Mouse (Mus musculus) cerebellum, adult 11-12 months (tissue): Measurements from ENCODE around the gene Ssna1.

Experiments
- DNase-seq: peaks from one replicate; pipeline ENCODE4 v3.0.0; 2022

The Ssna1 gene

DNA sequence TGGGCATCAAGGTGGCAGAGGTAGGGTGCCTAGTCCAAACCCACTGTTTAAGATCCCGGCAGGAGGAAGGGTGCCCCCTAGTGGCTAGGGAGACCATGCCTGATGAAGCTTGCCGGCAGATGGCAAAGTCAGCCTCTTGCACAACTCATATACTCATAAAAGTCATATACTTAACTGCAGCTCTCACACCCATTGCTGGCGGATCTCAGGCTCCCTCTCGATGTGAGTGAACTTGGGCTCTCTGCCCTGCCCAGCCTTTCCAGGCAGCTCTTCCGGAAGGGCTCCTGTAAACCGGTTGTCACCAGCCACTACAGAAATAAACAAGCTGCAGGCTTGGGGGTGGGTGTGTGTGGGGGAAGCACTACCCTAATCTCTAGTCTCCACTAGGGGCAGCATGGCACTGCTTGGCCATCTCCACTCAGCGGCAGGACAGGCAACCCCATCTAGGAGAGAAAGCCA is 43.8 kb downstream of the Ssna1 start:
- peak; percentile 91 for DNase-seq

- peak; percentile 29 for DNase-seq
Measured at GRCm38 (mm10) chr2:25227406-25227805, 44.8 kb downstream of the Ssna1 start.

- peak; percentile 70 for DNase-seq
Measured at GRCm38 (mm10) chr2:25226864-25227263, 45.4 kb downstream of the Ssna1 start.

DNA sequence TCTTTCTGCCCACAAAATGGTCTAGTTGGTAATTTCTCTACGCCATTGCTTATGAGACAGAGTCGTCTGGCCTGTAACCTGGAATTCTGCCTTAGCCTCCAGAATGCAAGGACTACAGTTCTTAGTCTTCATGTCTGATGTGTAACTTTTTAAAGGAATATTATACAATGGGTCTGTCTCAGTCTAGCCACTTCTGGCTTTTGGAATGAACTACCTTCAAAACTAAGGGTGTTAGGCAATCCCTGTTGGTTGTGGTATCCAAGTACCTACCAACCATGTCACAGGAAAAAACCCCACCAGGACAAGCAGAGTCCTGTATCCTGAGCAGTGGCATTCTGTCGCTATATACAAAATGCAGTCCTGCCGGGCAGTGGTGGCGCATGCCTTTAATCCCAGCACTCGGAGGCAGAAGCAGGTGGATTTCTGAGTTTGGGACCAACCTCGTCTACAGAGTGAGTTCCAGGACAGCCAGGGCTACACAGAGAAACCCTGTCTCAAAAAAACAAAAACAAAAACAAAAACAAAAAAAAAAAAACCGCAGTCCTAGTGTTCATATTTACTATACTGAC is 46.3 kb downstream of the Ssna1 start:
- DNase-seq = peak; percentile 30

- peak; percentile 100 for DNase-seq
Measured at GRCm38 (mm10) chr2:25224766-25225752, 47.2 kb downstream of the Ssna1 start.

- DNase-seq = no peak
Measured at GRCm38 (mm10) chr2:25224492-25224765, 47.8 kb downstream of the Ssna1 start, which contains the start of gene Tubb4b. TSS of gene Tubb4b (minus strand) at chr2:25224702.

DNA sequence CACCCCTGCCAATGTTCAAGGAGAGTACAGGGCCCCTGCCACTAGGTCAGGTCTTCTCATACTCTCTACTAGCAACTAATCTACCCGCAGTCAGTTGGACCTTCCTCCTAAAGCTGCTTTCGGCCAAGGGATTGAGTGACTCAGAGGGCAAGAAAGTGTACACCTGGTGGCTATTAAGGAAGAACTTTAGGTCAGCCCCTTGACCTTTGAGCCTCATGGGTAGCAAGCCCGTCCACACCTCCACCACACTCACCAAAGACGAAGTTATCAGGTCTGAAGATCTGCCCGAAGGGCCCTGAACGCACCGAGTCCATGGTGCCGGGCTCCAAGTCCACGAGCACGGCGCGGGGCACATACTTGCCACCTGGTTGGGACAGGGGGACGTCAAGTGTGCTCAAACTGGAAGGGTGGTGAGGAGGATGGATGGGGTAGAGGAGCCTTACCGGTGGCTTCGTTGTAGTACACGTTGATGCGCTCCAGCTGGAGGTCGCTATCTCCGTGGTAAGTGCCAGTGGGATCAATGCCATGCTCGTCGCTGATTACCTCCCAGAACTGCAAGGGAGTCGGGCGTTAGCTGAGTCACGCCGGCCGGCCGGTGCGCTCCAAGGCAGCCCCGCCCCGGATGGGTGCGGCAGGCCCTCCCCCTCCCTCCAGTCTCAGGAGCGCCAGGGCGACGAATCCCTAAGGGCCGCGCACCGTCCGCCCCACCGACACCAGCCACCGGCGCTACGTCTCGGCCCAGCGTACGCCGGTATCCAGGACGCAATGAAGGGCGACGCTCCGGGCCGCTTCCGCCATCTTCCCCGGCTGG is 48.4 kb downstream of the Ssna1 start:
- DNase-seq = peak; percentile 84

- no peak for DNase-seq
Measured at GRCm38 (mm10) chr2:25221331-25221772, 50.9 kb downstream of the Ssna1 start.
